Mouse (Mus musculus): Measurements from ENCODE around the gene Marcksl1. TPM values are rescaled to one million over a fixed set of nuclear protein-coding genes. Genes with fewer than 3 reads are reported as not detected.

Gene Marcksl1
- total and polyA plus RNA-seq, 2 experiments from 2014 or later, result 1,438 to 1,620 TPM

DNA sequence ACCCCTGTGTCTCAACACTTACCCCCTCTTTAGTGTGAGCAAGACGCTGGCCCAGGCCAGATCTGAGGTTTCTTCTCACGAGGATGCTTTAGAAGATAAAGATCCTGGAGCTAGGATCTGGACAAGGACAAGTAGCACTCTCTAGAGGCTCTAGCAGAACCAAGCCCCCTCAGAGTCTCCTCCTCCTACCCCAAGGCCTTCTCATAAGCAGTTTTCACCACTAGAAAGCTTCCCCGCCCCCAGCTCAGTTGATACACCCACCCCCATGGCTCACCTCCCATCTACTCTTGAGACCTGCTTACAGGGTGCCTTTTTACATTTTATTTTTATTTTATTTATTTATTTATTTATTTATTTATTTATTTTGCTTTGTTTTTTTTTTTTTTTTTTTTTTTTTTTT, 3.7 kb upstream of the Marcksl1 start:
- H3K27ac ChIP-seq, result peak overlapping the region; percentile 54; the same call in 1 of the 2 replicates
- WGBS, result 60% methylated on average over 3 of the region's 3 CpGs
- H3K36me3 ChIP-seq (ENCODE audit: insufficient read depth, low read length), result no peaks in the 10 kb centered on the region
- peaks cover 12% of the 10 kb centered on the region; the same call in 1 of the 2 replicates for H3K4me1 ChIP-seq (ENCODE audit: insufficient read depth, low read length)
- no peak overlapping the region for H3K4me3 ChIP-seq (ENCODE audit: low read length)
- no peak overlapping the region for H3K4me2 ChIP-seq (ENCODE audit: low read depth, low read length)
- no peaks in the 10 kb centered on the region for H3K9me3 ChIP-seq (ENCODE audit: low read length)
- no peak for TF ChIP-seq CTCF (IDR thresholded peaks at IDR 0.05; ENCODE audit: low read depth)
- no peak overlapping the region for H3K9ac ChIP-seq (replicated peaks; ENCODE audit: low read length)
- no peaks in the 10 kb centered on the region for H3K27me3 ChIP-seq (ENCODE audit: insufficient read depth, low read length)
- no peak for DNase-seq (ENCODE audit: low spot score)
- ATAC-seq, result no peak

- Histone ChIP-seq H3K4me1 (ENCODE audit: insufficient read depth, low read length) (peaks cover 12% of the 10 kb centered on the region; the same call in 1 of the 2 replicates), H3K9me3 (ENCODE audit: low read length) (no peaks in the 10 kb centered on the region), H3K27ac (peak overlapping the region; percentile 75), H3K36me3 (ENCODE audit: insufficient read depth, low read length) (no peaks in the 10 kb centered on the region), H3K4me3 (ENCODE audit: low read length) (no peak overlapping the region), H3K27me3 (ENCODE audit: insufficient read depth, low read length) (no peaks in the 10 kb centered on the region), H3K4me2 (ENCODE audit: low read depth, low read length) (no peak overlapping the region), H3K9ac (replicated peaks; ENCODE audit: low read length) (no peak overlapping the region)
- 26% methylated on average over 6 of the region's 6 CpGs for WGBS
- ATAC-seq (peak; percentile 44), DNase-seq (ENCODE audit: low spot score) (peak; percentile 57)
- TF ChIP-seq CTCF (IDR thresholded peaks at IDR 0.05; ENCODE audit: low read depth), result no peak
Measured at GRCm38 (mm10) chr4:129510723-129511412, 2.5 kb upstream of the Marcksl1 start.

GRCm38 (mm10) chr4:129511413-129512096, 1.8 kb upstream of the Marcksl1 start:
- H3K4me3 ChIP-seq (ENCODE audit: low read length), result no peak overlapping the region
- no peak overlapping the region for H3K4me2 ChIP-seq (ENCODE audit: low read depth, low read length)
- whole genome bisulfite sequencing, result 11% methylated on average over 6 of the region's 6 CpGs
- TF ChIP-seq CTCF (IDR thresholded peaks at IDR 0.05; ENCODE audit: low read depth), result no peak
- peaks cover 2% of the 10 kb centered on the region; the same call in 1 of the 2 replicates for H3K36me3 ChIP-seq (ENCODE audit: insufficient read depth, low read length)
- H3K27me3 ChIP-seq (ENCODE audit: insufficient read depth, low read length), result no peaks in the 10 kb centered on the region
- ATAC-seq, result peak; percentile 44; the same call in 1 of the 2 replicates
- DNase-seq (ENCODE audit: low spot score), result peak; percentile 39
- H3K9me3 ChIP-seq (ENCODE audit: low read length), result no peaks in the 10 kb centered on the region
- peak overlapping the region; percentile 75 for H3K27ac ChIP-seq
- H3K9ac ChIP-seq (replicated peaks; ENCODE audit: low read length), result no peak overlapping the region
- H3K4me1 ChIP-seq (ENCODE audit: insufficient read depth, low read length), result peaks cover 12% of the 10 kb centered on the region; the same call in 1 of the 2 replicates

DNA sequence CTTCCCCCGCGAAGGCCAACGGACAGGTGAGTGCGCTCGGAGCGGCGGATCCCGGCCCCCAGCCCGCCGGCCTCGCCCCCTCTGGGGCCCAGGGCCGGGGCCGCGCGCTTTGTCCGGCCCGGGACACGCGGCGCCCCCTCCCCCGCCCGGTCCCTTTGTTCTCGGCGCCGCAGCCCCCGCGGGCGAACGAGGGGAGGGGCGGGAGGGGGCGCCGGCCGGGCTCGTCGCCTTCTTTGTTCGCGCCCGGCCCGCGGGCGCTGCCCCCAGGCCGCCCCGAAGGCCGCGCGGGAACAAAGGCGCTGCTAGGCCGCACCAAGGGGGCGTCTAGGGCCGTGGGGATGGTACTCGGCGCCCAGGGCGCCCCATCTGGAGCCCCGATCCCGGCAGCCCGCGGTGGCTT, 510 bp downstream of the Marcksl1 start:
- Histone ChIP-seq H3K9me3 (ENCODE audit: low read length) (no peaks in the 10 kb centered on the region), H3K36me3 (ENCODE audit: insufficient read depth, low read length) (peaks cover 20% of the 10 kb centered on the region), H3K4me1 (ENCODE audit: insufficient read depth, low read length) (peaks cover 10% of the 10 kb centered on the region; the same call in 1 of the 2 replicates), H3K27me3 (ENCODE audit: insufficient read depth, low read length) (no peaks in the 10 kb centered on the region), H3K9ac (replicated peaks; ENCODE audit: low read length) (peak overlapping the region; percentile 100), H3K4me3 (ENCODE audit: low read length) (peak overlapping the region; percentile 100), H3K4me2 (ENCODE audit: low read depth, low read length) (peak overlapping the region; percentile 61), H3K27ac (peak overlapping the region; percentile 98)
- 1% methylated on average over 14 of the region's 57 CpGs for WGBS
- peak; percentile 13 for ATAC-seq
- DNase-seq (ENCODE audit: low spot score), result peak; percentile 62
- TF ChIP-seq CTCF (IDR thresholded peaks at IDR 0.05; ENCODE audit: low read depth), result no peak

DNA sequence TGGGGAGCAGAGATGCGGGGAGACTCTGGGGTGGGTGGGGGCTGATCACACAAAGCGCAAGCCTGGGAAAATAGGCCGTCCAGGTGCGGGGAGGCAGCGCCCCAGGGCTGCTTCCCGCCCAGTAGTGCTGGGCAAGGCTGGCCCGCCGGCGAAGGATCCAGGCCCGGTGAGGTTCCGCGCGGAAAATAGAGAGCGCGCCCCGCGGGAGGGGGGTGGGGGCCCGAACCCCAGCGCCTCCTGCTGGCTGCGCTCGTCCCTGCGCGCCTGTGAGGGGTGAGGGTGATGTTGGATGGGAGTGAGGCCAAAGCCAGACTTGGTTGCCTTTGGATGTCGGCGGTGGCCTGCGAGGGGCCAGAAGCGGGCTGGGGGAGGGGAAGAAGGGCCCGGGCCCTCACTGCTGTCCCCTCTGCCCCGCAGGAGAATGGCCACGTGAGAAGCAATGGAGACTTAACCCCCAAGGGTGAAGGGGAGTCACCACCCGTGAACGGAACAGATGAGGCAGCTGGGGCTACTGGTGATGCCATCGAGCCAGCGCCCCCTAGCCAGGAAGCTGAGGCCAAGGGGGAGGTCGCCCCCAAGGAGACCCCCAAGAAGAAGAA, 1.0 kb downstream of the Marcksl1 start:
- under 1% methylated on average over 32 of the region's 35 CpGs for WGBS
- ATAC-seq (peak; percentile 66), DNase-seq (ENCODE audit: low spot score) (peak; percentile 85)
- peak overlapping the region; percentile 98 for H3K27ac ChIP-seq
- TF ChIP-seq CTCF (IDR thresholded peaks at IDR 0.05; ENCODE audit: low read depth), result peak; percentile 75
- 0 out of 2 replicates have a peak, but pooled peaks cover 5% of the 10 kb centered on the region for H3K4me1 ChIP-seq (ENCODE audit: insufficient read depth, low read length)
- peak overlapping the region; percentile 61 for H3K4me2 ChIP-seq (ENCODE audit: low read depth, low read length)
- peaks cover 21% of the 10 kb centered on the region for H3K36me3 ChIP-seq (ENCODE audit: insufficient read depth, low read length)
- no peaks in the 10 kb centered on the region for H3K27me3 ChIP-seq (ENCODE audit: insufficient read depth, low read length)
- H3K9me3 ChIP-seq (ENCODE audit: low read length), result no peaks in the 10 kb centered on the region
- peak overlapping the region; percentile 100 for H3K9ac ChIP-seq (replicated peaks; ENCODE audit: low read length)
- H3K4me3 ChIP-seq (ENCODE audit: low read length), result peak overlapping the region; percentile 100

GRCm38 (mm10) chr4:129516925-129517324, 3.5 kb downstream of the Marcksl1 start:
- H3K27ac ChIP-seq, result no peak overlapping the region
- H3K4me3 ChIP-seq (ENCODE audit: low read length), result no peak overlapping the region
- ATAC-seq (no peak), DNase-seq (ENCODE audit: low spot score) (no peak)
- H3K27me3 ChIP-seq (ENCODE audit: insufficient read depth, low read length), result no peaks in the 10 kb centered on the region
- peaks cover 36% of the 10 kb centered on the region for H3K36me3 ChIP-seq (ENCODE audit: insufficient read depth, low read length)
- no peak overlapping the region for H3K4me2 ChIP-seq (ENCODE audit: low read depth, low read length)
- no peaks in the 10 kb centered on the region for H3K4me1 ChIP-seq (ENCODE audit: insufficient read depth, low read length)
- no peaks in the 10 kb centered on the region for H3K9me3 ChIP-seq (ENCODE audit: low read length)
- TF ChIP-seq CTCF (IDR thresholded peaks at IDR 0.05; ENCODE audit: low read depth), result no peak
- H3K9ac ChIP-seq (replicated peaks; ENCODE audit: low read length), result no peak overlapping the region
- WGBS, result 52% methylated on average over 2 of the region's 2 CpGs
